Mouse (Mus musculus): ENCODE data around the gene Cphx3. TPM values are rescaled to one million over a fixed set of nuclear protein-coding genes. Genes with fewer than 3 reads are reported as not detected.
"Not testable (repeated sequence)": the region's sequence is repeated elsewhere in the genome, so short reads cannot be mapped to it uniquely, and the experiment has no call there.

Gene Cphx3
- polyA plus RNA-seq, 1 experiment from 2014 or later = not detected

GRCm38 (mm10) chr14:26066574-26067324, 15.3 kb upstream of the Cphx3 start:
- not testable (repeated sequence) for H3K4me2 ChIP-seq (ENCODE audit: low read depth, low read length); DNase-seq (ENCODE audit: low spot score); H3K4me3 ChIP-seq (ENCODE audit: low read depth, low read length); H3K9ac ChIP-seq (ENCODE audit: low read depth, low read length); H3K36me3 ChIP-seq (ENCODE audit: control insufficient read depth, insufficient read depth, low read length); H3K27me3 ChIP-seq (replicated peaks; ENCODE audit: control insufficient read depth, insufficient read depth, low read length); H3K4me1 ChIP-seq (ENCODE audit: control insufficient read depth, insufficient read depth, low read length); H3K27ac ChIP-seq (replicated peaks; ENCODE audit: low read depth, low read length); H3K9me3 ChIP-seq (ENCODE audit: control insufficient read depth, low read length)
- WGBS = no CpG with 5 or more reads among the region's 44 CpGs
- peak; percentile 94 for ATAC-seq (ENCODE audit: low read depth)

GRCm38 (mm10) chr14:26067325-26067633, 14.8 kb upstream of the Cphx3 start, which contains the start of gene Tmem254c:
Gene Tmem254c, minus strand, starts transcription at chr14:26067355.
- WGBS = no CpG with 5 or more reads among the region's 10 CpGs
- H3K36me3 ChIP-seq (ENCODE audit: control insufficient read depth, insufficient read depth, low read length); H3K9ac ChIP-seq (ENCODE audit: low read depth, low read length); H3K4me1 ChIP-seq (ENCODE audit: control insufficient read depth, insufficient read depth, low read length); H3K27ac ChIP-seq (replicated peaks; ENCODE audit: low read depth, low read length); H3K4me3 ChIP-seq (ENCODE audit: low read depth, low read length); H3K4me2 ChIP-seq (ENCODE audit: low read depth, low read length); H3K27me3 ChIP-seq (replicated peaks; ENCODE audit: control insufficient read depth, insufficient read depth, low read length); H3K9me3 ChIP-seq (ENCODE audit: control insufficient read depth, low read length); DNase-seq (ENCODE audit: low spot score): not testable (repeated sequence)
- ATAC-seq (ENCODE audit: low read depth) = peak; percentile 94

- not testable (repeated sequence) for H3K27ac ChIP-seq (replicated peaks; ENCODE audit: low read depth, low read length); H3K27me3 ChIP-seq (replicated peaks; ENCODE audit: control insufficient read depth, insufficient read depth, low read length); H3K4me3 ChIP-seq (ENCODE audit: low read depth, low read length); H3K9ac ChIP-seq (ENCODE audit: low read depth, low read length); H3K36me3 ChIP-seq (ENCODE audit: control insufficient read depth, insufficient read depth, low read length); H3K4me1 ChIP-seq (ENCODE audit: control insufficient read depth, insufficient read depth, low read length); H3K4me2 ChIP-seq (ENCODE audit: low read depth, low read length); ATAC-seq (ENCODE audit: low read depth); DNase-seq (ENCODE audit: low spot score); H3K9me3 ChIP-seq (ENCODE audit: control insufficient read depth, low read length)
- no CpG with 5 or more reads among the region's 5 CpGs for WGBS
Measured at GRCm38 (mm10) chr14:26076620-26077390, 5.3 kb upstream of the Cphx3 start.

GRCm38 (mm10) chr14:26081216-26081615, 881 bp upstream of the Cphx3 start, which contains the start of gene Cphx2:
Gene Cphx2, plus strand, starts transcription at chr14:26081516.
- H3K9me3 ChIP-seq (ENCODE audit: control insufficient read depth, low read length); H3K36me3 ChIP-seq (ENCODE audit: control insufficient read depth, insufficient read depth, low read length); H3K4me3 ChIP-seq (ENCODE audit: low read depth, low read length); H3K4me2 ChIP-seq (ENCODE audit: low read depth, low read length); DNase-seq (ENCODE audit: low spot score); H3K4me1 ChIP-seq (ENCODE audit: control insufficient read depth, insufficient read depth, low read length); H3K27ac ChIP-seq (replicated peaks; ENCODE audit: low read depth, low read length); H3K27me3 ChIP-seq (replicated peaks; ENCODE audit: control insufficient read depth, insufficient read depth, low read length); ATAC-seq (ENCODE audit: low read depth); H3K9ac ChIP-seq (ENCODE audit: low read depth, low read length): not testable (repeated sequence)
- WGBS = no CpG with 5 or more reads among the region's 6 CpGs

GRCm38 (mm10) chr14:26097622-26098021, 15.5 kb downstream of the Cphx3 start:
- not testable (repeated sequence) for H3K27me3 ChIP-seq (replicated peaks; ENCODE audit: control insufficient read depth, insufficient read depth, low read length); H3K4me2 ChIP-seq (ENCODE audit: low read depth, low read length); H3K36me3 ChIP-seq (ENCODE audit: control insufficient read depth, insufficient read depth, low read length); ATAC-seq (ENCODE audit: low read depth); H3K4me1 ChIP-seq (ENCODE audit: control insufficient read depth, insufficient read depth, low read length); DNase-seq (ENCODE audit: low spot score); H3K9ac ChIP-seq (ENCODE audit: low read depth, low read length); H3K4me3 ChIP-seq (ENCODE audit: low read depth, low read length); H3K27ac ChIP-seq (replicated peaks; ENCODE audit: low read depth, low read length); H3K9me3 ChIP-seq (ENCODE audit: control insufficient read depth, low read length)
- WGBS = no CpG with 5 or more reads among the region's 3 CpGs

- not testable (repeated sequence) for H3K27me3 ChIP-seq (replicated peaks; ENCODE audit: control insufficient read depth, insufficient read depth, low read length); DNase-seq (ENCODE audit: low spot score); H3K4me1 ChIP-seq (ENCODE audit: control insufficient read depth, insufficient read depth, low read length); H3K9ac ChIP-seq (ENCODE audit: low read depth, low read length); H3K4me2 ChIP-seq (ENCODE audit: low read depth, low read length); H3K36me3 ChIP-seq (ENCODE audit: control insufficient read depth, insufficient read depth, low read length); H3K4me3 ChIP-seq (ENCODE audit: low read depth, low read length); H3K27ac ChIP-seq (replicated peaks; ENCODE audit: low read depth, low read length); H3K9me3 ChIP-seq (ENCODE audit: control insufficient read depth, low read length)
- ATAC-seq (ENCODE audit: low read depth) = peak; percentile 60; the same call in 1 of the 2 replicates
- no CpG with 5 or more reads among the region's 7 CpGs for WGBS
Measured at GRCm38 (mm10) chr14:26118150-26118549, 36.1 kb downstream of the Cphx3 start, which contains the start of gene Duxbl2. Gene Duxbl2, plus strand, starts transcription at chr14:26118349.

- no CpG with 5 or more reads among the region's 18 CpGs for WGBS
- DNase-seq (ENCODE audit: low spot score); H3K9ac ChIP-seq (ENCODE audit: low read depth, low read length); H3K4me1 ChIP-seq (ENCODE audit: control insufficient read depth, insufficient read depth, low read length); H3K9me3 ChIP-seq (ENCODE audit: control insufficient read depth, low read length); H3K27ac ChIP-seq (replicated peaks; ENCODE audit: low read depth, low read length); H3K27me3 ChIP-seq (replicated peaks; ENCODE audit: control insufficient read depth, insufficient read depth, low read length); H3K36me3 ChIP-seq (ENCODE audit: control insufficient read depth, insufficient read depth, low read length); H3K4me3 ChIP-seq (ENCODE audit: low read depth, low read length); H3K4me2 ChIP-seq (ENCODE audit: low read depth, low read length): not testable (repeated sequence)
- ATAC-seq (ENCODE audit: low read depth) = peak; percentile 91
Measured at GRCm38 (mm10) chr14:26118550-26119000, 36.5 kb downstream of the Cphx3 start.

- not testable (repeated sequence) for H3K4me1 ChIP-seq (ENCODE audit: control insufficient read depth, insufficient read depth, low read length); H3K27me3 ChIP-seq (replicated peaks; ENCODE audit: control insufficient read depth, insufficient read depth, low read length); DNase-seq (ENCODE audit: low spot score); H3K4me2 ChIP-seq (ENCODE audit: low read depth, low read length); H3K9ac ChIP-seq (ENCODE audit: low read depth, low read length); H3K9me3 ChIP-seq (ENCODE audit: control insufficient read depth, low read length); H3K4me3 ChIP-seq (ENCODE audit: low read depth, low read length); H3K36me3 ChIP-seq (ENCODE audit: control insufficient read depth, insufficient read depth, low read length); ATAC-seq (ENCODE audit: low read depth); H3K27ac ChIP-seq (replicated peaks; ENCODE audit: low read depth, low read length)
- no CpG with 5 or more reads among the region's 7 CpGs for WGBS
Measured at GRCm38 (mm10) chr14:26119095-26119494, 37.0 kb downstream of the Cphx3 start.

Measured in embryonic facial prominence, embryonic 14.5 days (tissue).